Mouse (Mus musculus) heart, embryonic 12.5 days (tissue): ENCODE measurements at regions not wholly inside any gene's neighbourhood (a gene's known extent, or its start where the extent isn't known, plus 50 kb on each side); places are given as distances from the start of the nearest gene placed in this dataset.

ENCODE experiments used
- ATAC-seq: fragments of 200-750 bp; cut with Nextera tagmentation; 2 replicates; pipeline ENCODE4 v1.8.0; 2017; ENCODE audit warnings: moderate TSS enrichment, moderate library complexity; ENCODE audit not compliant: insufficient number of reproducible peaks, low FRiP score
- H3K27ac ChIP-seq: fragments of 300-500 bp; sonication (generic); 2 replicates; pipeline ENCODE4 v1.5.1; 2016; ENCODE audit warnings: mild to moderate bottlenecking, moderate library complexity; ENCODE audit not compliant: poor library complexity, severe bottlenecking
- H3K27me3 ChIP-seq: fragments of 300-500 bp; sonication (generic); replicated peaks from 2 replicates; pipeline ENCODE4 v1.6.1; 2016; ENCODE audit warnings: mild to moderate bottlenecking, moderate library complexity
- H3K36me3 ChIP-seq: fragments of 300-500 bp; sonication (generic); 2 replicates; pipeline ENCODE4 v1.6.1; 2016; ENCODE audit warnings: mild to moderate bottlenecking, moderate library complexity
- H3K4me1 ChIP-seq: fragments of 300-500 bp; sonication (generic); replicated peaks from 2 replicates; pipeline ENCODE4 v1.6.1; 2016; ENCODE audit warnings: mild to moderate bottlenecking
- H3K4me2 ChIP-seq: fragments of 300-500 bp; sonication (generic); 2 replicates; pipeline ENCODE4 v1.6.1; 2016; ENCODE audit warnings: mild to moderate bottlenecking, moderate library complexity
- H3K4me3 ChIP-seq: fragments of 300-500 bp; sonication (generic); 2 replicates; pipeline ENCODE4 v1.5.1; 2016; ENCODE audit warnings: mild to moderate bottlenecking
- H3K9ac ChIP-seq: fragments of 300-500 bp; sonication (generic); 2 replicates; pipeline ENCODE4 v1.6.1; 2016; ENCODE audit warnings: mild to moderate bottlenecking, moderate library complexity
- H3K9me3 ChIP-seq: fragments of 300-500 bp; sonication (generic); replicated peaks from 2 replicates; pipeline ENCODE4 v1.6.1; 2016; ENCODE audit warnings: mild to moderate bottlenecking, moderate library complexity
- WGBS: fragments of 180-500 bp; shearing (Covaris S2); methylation state at CpG from one replicate; pipeline ENCODE4 v1.1.7; 2016; 5-methylcytosine and 5-hydroxymethylcytosine counted together

DNA sequence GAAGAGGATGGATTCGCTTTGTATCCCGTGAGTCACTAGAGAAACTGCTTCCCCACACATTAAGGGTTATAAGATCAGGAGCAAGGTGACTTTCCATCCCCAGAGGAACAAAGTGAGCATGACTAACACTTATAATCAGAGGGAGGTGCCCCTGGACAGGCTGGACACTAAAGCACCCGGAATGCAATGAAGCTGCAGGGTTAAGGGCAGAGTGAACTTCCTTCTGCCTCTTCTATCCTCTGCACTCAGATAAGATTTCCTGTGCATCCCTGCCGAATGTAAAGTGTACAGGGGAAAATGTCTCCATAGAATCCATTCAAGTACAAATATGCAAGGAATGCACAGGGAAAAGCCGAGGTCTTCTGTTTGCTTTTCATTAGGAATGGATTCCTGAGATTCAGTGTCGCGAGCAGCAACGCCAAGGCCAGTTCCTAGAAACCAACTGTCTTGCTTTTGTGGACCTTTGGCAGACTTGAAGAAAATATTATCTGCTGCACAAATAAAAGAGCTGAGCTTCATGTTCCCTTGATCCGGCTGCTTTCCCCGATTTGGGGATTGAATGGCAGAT, 58.5 kb upstream of the Fbxl7 start:
- Histone ChIP-seq H3K4me1 (0 out of 2 replicates have a peak, but pooled peaks cover 6% of the 10 kb centered on the region), H3K27me3 (no peaks in the 10 kb centered on the region), H3K9me3 (0 out of 2 replicates have a peak, but pooled peaks cover 3% of the 10 kb centered on the region), H3K36me3 (no peaks in the 10 kb centered on the region), H3K27ac (no peak overlapping the region), H3K4me2 (peak overlapping the region; percentile 12; the same call in 1 of the 2 replicates), H3K9ac (no peak overlapping the region), H3K4me3 (no peak overlapping the region)
- WGBS = 34% methylated on average over 10 of the region's 10 CpGs
- ATAC-seq = no peak; the same call in 1 of the 2 replicates

DNA sequence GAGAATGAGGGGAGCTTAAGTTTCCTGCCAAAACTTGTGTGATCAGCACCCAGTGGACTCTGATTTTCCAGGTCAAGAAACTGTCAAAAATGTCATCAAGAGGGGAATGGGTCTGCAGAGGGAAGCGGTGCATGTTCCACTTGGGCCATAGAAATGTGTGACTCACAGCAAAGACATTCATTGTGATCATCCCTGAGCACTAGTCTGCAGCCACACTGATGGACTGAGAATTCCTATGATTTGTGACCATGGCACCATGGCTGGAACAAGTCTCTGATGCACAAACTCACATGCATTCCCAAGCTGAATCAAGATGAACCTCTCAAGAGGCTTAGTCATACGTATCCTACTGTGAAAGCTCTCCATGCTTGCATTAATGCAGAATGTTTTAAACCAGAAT, 63.6 kb upstream of the Fbxl7 start:
- Histone ChIP-seq H3K4me1 (0 out of 2 replicates have a peak, but pooled peaks cover under 1% of the 10 kb centered on the region), H3K9ac (no peak overlapping the region), H3K36me3 (no peaks in the 10 kb centered on the region), H3K9me3 (no peaks in the 10 kb centered on the region), H3K4me2 (no peak overlapping the region), H3K4me3 (no peak overlapping the region), H3K27me3 (no peaks in the 10 kb centered on the region), H3K27ac (no peak overlapping the region)
- no peak for ATAC-seq
- 75% methylated on average over 2 of the region's 2 CpGs for WGBS

DNA sequence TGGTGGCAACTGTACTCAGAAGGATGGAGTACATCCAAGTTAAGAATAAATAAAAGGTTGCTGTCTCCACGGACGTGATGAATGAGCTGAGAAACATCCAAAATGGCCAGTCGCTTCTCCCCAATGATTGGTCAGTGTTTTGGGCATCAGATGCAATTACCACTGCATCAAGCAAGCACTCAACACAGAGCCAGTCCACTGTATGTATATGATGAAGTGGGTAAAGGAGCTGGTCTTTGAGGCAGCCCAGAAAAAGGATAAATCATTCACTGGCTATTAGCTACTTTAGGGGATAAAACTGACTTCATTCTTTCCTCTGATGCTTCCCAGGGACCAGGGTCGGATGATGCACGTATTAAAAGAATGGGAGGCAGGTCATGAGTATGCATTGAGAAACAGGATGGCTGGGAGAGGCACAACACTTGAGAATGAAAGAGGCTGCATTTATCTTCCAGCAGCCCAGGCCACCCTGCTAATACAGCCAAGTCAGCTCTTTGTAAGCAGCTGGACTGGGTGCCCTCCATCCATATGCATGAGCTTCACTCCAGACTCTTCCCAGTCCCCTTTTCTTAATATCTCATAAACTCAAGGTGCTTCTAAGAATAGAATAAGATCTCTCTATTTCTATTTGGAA, 73.1 kb upstream of the Fbxl7 start:
- Histone ChIP-seq H3K36me3 (no peaks in the 10 kb centered on the region), H3K9ac (no peak overlapping the region), H3K4me1 (no peaks in the 10 kb centered on the region), H3K4me2 (no peak overlapping the region), H3K27ac (no peak overlapping the region), H3K9me3 (no peaks in the 10 kb centered on the region), H3K27me3 (no peaks in the 10 kb centered on the region), H3K4me3 (no peak overlapping the region)
- 71% methylated on average over 5 of the region's 5 CpGs for WGBS
- no peak for ATAC-seq

DNA sequence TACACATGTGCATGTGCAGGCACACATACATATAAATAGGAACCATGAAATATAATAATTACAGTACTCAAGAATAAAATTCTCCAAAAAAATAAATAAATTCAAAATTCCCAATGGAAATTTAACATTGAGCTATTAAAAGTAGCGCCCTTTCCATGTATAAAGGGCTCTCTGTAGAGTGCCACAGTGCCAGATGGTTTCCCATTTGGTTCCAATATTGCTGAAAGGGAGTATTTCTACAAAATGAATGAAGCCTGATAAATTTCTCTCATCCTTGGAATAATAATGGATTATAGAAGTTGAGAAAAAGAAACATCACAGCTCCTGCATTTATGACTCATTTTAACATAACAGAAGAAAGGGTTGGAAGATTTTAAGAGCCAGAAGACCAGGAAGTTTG, 75.4 kb upstream of the Fbxl7 start:
- Histone ChIP-seq H3K27me3 (no peaks in the 10 kb centered on the region), H3K4me1 (no peaks in the 10 kb centered on the region), H3K27ac (no peak overlapping the region), H3K36me3 (no peaks in the 10 kb centered on the region), H3K4me3 (no peak overlapping the region), H3K9me3 (no peaks in the 10 kb centered on the region), H3K4me2 (no peak overlapping the region), H3K9ac (no peak overlapping the region)
- WGBS = 80% methylated on average over 1 of the region's 1 CpGs
- no peak for ATAC-seq

DNA sequence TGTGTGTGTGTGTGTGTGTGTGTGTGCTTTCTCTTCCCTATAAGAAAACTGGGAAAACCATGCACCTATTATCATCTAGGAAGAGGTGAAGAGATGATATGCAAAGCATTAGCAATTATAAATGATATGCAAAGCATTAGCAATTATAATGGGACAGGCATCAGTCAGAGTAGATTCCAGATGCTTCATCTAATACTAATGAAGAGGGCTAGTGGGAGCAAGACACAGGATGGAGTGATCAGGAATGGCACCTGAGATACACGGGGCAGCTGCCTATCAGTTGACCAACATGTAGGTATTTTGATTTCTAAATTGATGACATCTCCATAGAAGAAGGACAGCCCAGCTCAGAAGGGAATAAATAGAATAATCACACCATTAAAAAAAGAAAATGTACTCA, 97.7 kb upstream of the Fbxl7 start:
- no peak overlapping the region for H3K27ac ChIP-seq
- no peak for ATAC-seq
- no peak overlapping the region for H3K4me3 ChIP-seq
- H3K4me1 ChIP-seq = no peaks in the 10 kb centered on the region
- no peak overlapping the region for H3K9ac ChIP-seq
- no peak overlapping the region for H3K4me2 ChIP-seq
- peaks cover 6% of the 10 kb centered on the region; the same call in 1 of the 2 replicates for H3K9me3 ChIP-seq
- H3K27me3 ChIP-seq = no peaks in the 10 kb centered on the region
- no peaks in the 10 kb centered on the region for H3K36me3 ChIP-seq
- WGBS = 61% methylated on average over 1 of the region's 1 CpGs

DNA sequence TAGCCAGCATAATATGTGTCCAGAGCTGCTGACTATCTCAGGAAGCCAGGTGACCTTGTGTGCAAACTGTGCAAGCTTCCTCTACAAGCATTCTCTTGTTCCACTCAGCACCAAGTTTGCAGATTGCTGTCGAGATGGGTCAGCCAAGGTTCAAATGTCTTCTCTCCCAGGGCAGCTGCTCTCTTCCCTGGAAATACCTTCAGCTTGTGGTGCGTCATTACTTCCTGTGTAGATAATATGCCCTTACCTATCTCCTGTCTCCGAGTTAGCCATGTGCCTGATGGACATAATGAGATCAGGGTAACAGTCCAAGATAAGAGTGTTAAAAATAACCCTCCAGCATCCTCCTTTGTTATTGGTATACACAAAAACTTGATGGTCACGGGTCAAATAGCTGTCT, 113.7 kb upstream of the Fbxl7 start:
- WGBS = 4% methylated on average over 4 of the region's 4 CpGs
- peak; percentile 53 for ATAC-seq
- H3K27me3 ChIP-seq = no peaks in the 10 kb centered on the region

DNA sequence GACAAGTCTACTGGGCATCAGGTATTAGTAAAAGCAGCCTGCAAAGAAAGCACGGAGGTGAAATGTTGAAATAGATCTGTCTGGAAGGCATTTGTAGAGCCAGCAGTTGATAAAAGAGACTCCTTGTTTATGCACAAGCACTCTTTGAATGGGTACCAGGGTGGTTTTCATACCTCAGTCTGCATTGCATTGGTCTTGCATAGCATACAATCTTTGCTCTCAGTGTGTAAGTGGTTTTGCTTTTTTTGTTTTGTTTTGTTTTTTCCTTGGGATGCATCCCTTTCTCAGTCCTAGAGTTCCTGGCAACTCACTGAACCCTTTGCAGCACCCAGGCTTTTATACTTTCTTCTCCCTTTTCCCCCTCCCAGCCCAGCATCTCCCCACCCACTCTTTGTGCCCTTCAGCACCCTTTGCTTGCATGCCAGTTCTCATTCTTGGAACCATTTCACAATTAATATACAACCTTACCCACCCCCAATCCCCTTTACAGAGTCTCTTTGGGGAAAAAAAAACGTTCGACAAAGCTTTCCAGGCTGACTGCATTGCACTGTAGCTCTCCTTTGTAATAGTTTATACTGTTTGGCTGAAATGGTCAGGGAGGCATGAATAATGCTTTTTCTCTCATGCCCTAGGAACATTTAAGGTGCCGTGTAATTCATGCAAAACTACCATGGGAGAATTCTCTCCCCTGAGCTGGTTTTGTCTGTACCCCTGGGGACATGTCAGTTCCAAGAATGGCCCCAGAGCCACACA, 118.7 kb upstream of the Fbxl7 start:
- no peak overlapping the region for H3K27ac ChIP-seq
- no peaks in the 10 kb centered on the region for H3K36me3 ChIP-seq
- H3K9ac ChIP-seq = no peak overlapping the region
- no peaks in the 10 kb centered on the region for H3K27me3 ChIP-seq
- no peaks in the 10 kb centered on the region for H3K9me3 ChIP-seq
- H3K4me1 ChIP-seq = peaks cover 5% of the 10 kb centered on the region
- H3K4me2 ChIP-seq = no peak overlapping the region
- no peak overlapping the region for H3K4me3 ChIP-seq
- ATAC-seq = no peak
- WGBS = 68% methylated on average over 4 of the region's 4 CpGs

More for the DNA sequence above, 113.7 kb upstream of the Fbxl7 start:
- Histone ChIP-seq H3K9me3 (no peaks in the 10 kb centered on the region), H3K4me1 (peaks cover 10% of the 10 kb centered on the region), H3K4me2 (no peak overlapping the region), H3K4me3 (no peak overlapping the region), H3K9ac (no peak overlapping the region), H3K36me3 (no peaks in the 10 kb centered on the region), H3K27ac (0 out of 2 replicates have a peak overlapping the region, but pooled peaks have one; percentile 33)

DNA sequence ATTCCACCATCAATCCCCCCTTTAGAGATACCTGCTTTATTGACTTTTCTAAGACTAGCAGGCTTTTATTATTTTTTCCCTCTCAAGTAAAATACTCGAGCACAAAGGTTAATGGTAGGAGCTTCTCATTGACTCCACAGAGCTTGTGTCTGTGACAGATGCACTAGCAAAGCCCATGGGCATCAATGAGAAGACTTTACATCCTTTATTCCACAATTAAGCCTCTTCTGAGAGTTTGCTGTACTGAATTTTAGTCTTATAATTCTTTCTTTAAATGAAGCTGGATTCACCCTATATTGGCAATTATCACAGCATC, 119.2 kb upstream of the Fbxl7 start:
- no peak overlapping the region for H3K27ac ChIP-seq
- WGBS = 66% methylated on average over 1 of the region's 1 CpGs
- H3K4me2 ChIP-seq = no peak overlapping the region
- H3K9ac ChIP-seq = no peak overlapping the region
- no peak overlapping the region for H3K4me3 ChIP-seq
- no peaks in the 10 kb centered on the region for H3K27me3 ChIP-seq
- ATAC-seq = no peak
- no peaks in the 10 kb centered on the region for H3K4me1 ChIP-seq
- H3K9me3 ChIP-seq = no peaks in the 10 kb centered on the region
- H3K36me3 ChIP-seq = no peaks in the 10 kb centered on the region

DNA sequence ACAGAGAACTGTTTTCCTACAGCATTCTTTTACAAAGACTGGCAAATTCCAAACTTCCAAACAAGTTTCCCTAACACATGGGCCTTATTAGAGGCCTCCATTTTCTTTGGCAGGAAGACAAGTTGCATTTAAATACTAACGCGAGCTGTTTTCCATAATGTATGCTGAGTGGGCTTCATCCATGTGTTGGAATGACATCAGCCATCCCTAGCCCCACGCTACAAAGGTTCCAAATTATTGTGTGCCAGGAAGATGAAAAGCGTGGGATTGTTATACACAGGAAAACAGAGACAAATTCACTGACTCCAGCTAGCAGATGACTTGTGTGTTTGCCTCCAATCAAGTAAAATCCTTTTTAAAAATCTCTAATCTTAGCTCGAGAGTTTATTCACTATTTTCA, 125.1 kb upstream of the Fbxl7 start:
- no peak overlapping the region for H3K9ac ChIP-seq
- no peak overlapping the region for H3K4me3 ChIP-seq
- H3K27me3 ChIP-seq = no peaks in the 10 kb centered on the region
- no peak overlapping the region for H3K4me2 ChIP-seq
- no peak for ATAC-seq
- H3K9me3 ChIP-seq = no peaks in the 10 kb centered on the region
- WGBS = 71% methylated on average over 5 of the region's 5 CpGs
- H3K36me3 ChIP-seq = no peaks in the 10 kb centered on the region
- no peak overlapping the region for H3K27ac ChIP-seq
- 0 out of 2 replicates have a peak, but pooled peaks cover 3% of the 10 kb centered on the region for H3K4me1 ChIP-seq

DNA sequence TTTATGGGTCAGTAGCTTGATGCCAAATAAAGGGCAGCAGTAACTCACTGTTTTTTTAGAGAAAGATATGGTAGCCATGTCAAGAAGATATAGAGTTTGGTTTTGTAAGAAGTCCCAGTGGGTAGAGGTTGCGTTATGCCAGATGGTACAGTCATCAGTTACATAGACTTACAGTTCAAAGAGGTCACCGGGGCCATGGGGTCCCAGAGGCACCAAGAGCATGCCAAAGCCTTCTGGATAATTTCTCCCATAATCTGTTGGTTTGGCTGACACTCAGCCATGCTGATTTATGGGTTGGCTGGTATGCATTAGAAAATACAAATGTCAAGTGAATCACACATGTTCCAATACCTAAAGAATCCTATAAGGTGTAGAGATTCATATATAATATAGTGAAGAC, 137.9 kb upstream of the Fbxl7 start:
- Histone ChIP-seq H3K27me3 (no peaks in the 10 kb centered on the region), H3K36me3 (no peaks in the 10 kb centered on the region), H3K9ac (no peak overlapping the region), H3K9me3 (no peaks in the 10 kb centered on the region), H3K4me2 (no peak overlapping the region), H3K27ac (no peak overlapping the region), H3K4me3 (no peak overlapping the region), H3K4me1 (no peaks in the 10 kb centered on the region)
- ATAC-seq = no peak
- WGBS = 59% methylated on average over 2 of the region's 2 CpGs

DNA sequence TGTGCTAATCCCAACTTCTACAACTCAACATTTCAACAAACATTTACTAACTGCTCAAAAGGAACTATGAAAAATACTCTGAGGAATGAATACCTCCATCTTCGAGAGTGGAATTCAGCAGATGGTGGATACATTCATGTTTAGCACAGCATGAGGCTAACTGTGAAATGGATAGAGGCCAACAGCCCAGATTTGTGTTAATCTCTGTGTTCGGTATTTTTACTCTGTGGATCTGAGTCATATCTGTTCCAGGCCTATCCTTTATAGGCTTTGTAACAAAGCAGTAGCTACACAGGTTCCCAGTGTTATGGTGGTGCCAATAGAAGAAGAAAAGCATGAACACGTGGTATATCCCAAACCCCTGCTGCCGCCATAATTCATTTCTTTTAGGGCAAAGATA, 148.4 kb upstream of the Fbxl7 start:
- H3K4me1 ChIP-seq = no peaks in the 10 kb centered on the region
- no peaks in the 10 kb centered on the region for H3K36me3 ChIP-seq
- H3K4me2 ChIP-seq = no peak overlapping the region
- no peak overlapping the region for H3K4me3 ChIP-seq
- no peak overlapping the region for H3K27ac ChIP-seq
- H3K9ac ChIP-seq = no peak overlapping the region
- WGBS = 67% methylated on average over 4 of the region's 4 CpGs
- ATAC-seq = no peak
- no peaks in the 10 kb centered on the region for H3K27me3 ChIP-seq
- H3K9me3 ChIP-seq = no peaks in the 10 kb centered on the region
